Mouse (Mus musculus) macrophage (primary cell): ENCODE measurements around the gene Pbxip1. TPM values are rescaled to one million over a fixed set of nuclear protein-coding genes. Genes with fewer than 3 reads are reported as not detected.

ENCODE experiments used
- H3K27ac ChIP-seq: fragments of 350-480 bp; formaldehyde crosslinking; 2 replicates; pipeline ENCODE4 v1.9.0; 2021
- H3K36me3 ChIP-seq: fragments of 350-480 bp; formaldehyde crosslinking; 2 replicates; pipeline ENCODE4 v1.9.0; 2021; ENCODE audit errors: inconsistent target
- H3K4me3 ChIP-seq: fragments of 350-480 bp; formaldehyde crosslinking; 2 replicates; pipeline ENCODE4 v1.9.0; 2021; ENCODE audit errors: inconsistent target
- H3K79me2 ChIP-seq: fragments of 350-480 bp; formaldehyde crosslinking; 2 replicates; pipeline ENCODE4 v1.9.0; 2021; ENCODE audit errors: inconsistent target
- WGBS: methylation state at CpG from one replicate; pipeline ENCODE4 v1.1.7; 2026; ENCODE audit warnings: inconsistent platforms; ENCODE audit not compliant: missing documents; 5-methylcytosine and 5-hydroxymethylcytosine counted together
- polyA plus RNA-seq: library from polyadenylated mRNA; stranded (reverse); fragments of 250-400 nt; gene quantifications from 3 replicates; pipeline ENCODE4 v1.2.4, GENCODE M21; 2018; ENCODE audit warnings: inconsistent platforms

Gene Pbxip1
- polyA plus RNA-seq, 1 experiment from 2014 or later, result 5.3 TPM

GRCm38 (mm10) chr3:89468268-89468667 lies 31.8 kb downstream of the Pbxip1 start:
- peaks cover 8% of the 10 kb centered on the region; the same call in 1 of the 2 replicates for H3K36me3 ChIP-seq
- no peak overlapping the region for H3K4me3 ChIP-seq

GRCm38 (mm10) chr3:89472280-89472679 lies 35.8 kb downstream of the Pbxip1 start:
- 50% methylated on average over 7 of the region's 7 CpGs for WGBS
- Histone ChIP-seq H3K79me2 (no peaks in the 10 kb centered on the region), H3K4me3 (no peak overlapping the region), H3K36me3 (peaks cover 8% of the 10 kb centered on the region; the same call in 1 of the 2 replicates), H3K27ac (no peak overlapping the region)

More at GRCm38 (mm10) chr3:89468268-89468667, 31.8 kb downstream of the Pbxip1 start:
- WGBS, result 75% methylated on average over 4 of the region's 4 CpGs
- H3K27ac ChIP-seq, result no peak overlapping the region
- H3K79me2 ChIP-seq, result no peaks in the 10 kb centered on the region

- 20% methylated on average over 6 of the region's 6 CpGs for WGBS
- Histone ChIP-seq H3K4me3 (no peak overlapping the region), H3K36me3 (peaks cover under 1% of the 10 kb centered on the region; the same call in 1 of the 2 replicates), H3K79me2 (no peaks in the 10 kb centered on the region), H3K27ac (no peak overlapping the region)
Observed at GRCm38 (mm10) chr3:89473838-89474237, 37.3 kb downstream of the Pbxip1 start.

- Histone ChIP-seq H3K36me3 (no peaks in the 10 kb centered on the region), H3K4me3 (no peak overlapping the region), H3K27ac (no peak overlapping the region), H3K79me2 (no peaks in the 10 kb centered on the region)
- 95% methylated on average over 6 of the region's 6 CpGs for WGBS
Observed at GRCm38 (mm10) chr3:89479055-89479454, 42.5 kb downstream of the Pbxip1 start.

- no peaks in the 10 kb centered on the region for H3K36me3 ChIP-seq
- H3K27ac ChIP-seq, result no peak overlapping the region
- H3K79me2 ChIP-seq, result no peaks in the 10 kb centered on the region
- no peak overlapping the region for H3K4me3 ChIP-seq
- 45% methylated on average over 2 of the region's 2 CpGs for WGBS
Observed at GRCm38 (mm10) chr3:89481488-89481887, 45.0 kb downstream of the Pbxip1 start.

- Histone ChIP-seq H3K36me3 (no peaks in the 10 kb centered on the region), H3K27ac (no peak overlapping the region)
- 64% methylated on average over 5 of the region's 5 CpGs for WGBS
Observed at GRCm38 (mm10) chr3:89482249-89482648, 45.7 kb downstream of the Pbxip1 start.

GRCm38 (mm10) chr3:89484766-89485524 lies 48.4 kb downstream of the Pbxip1 start:
- Histone ChIP-seq H3K4me3 (no peak overlapping the region), H3K36me3 (no peaks in the 10 kb centered on the region), H3K79me2 (no peaks in the 10 kb centered on the region), H3K27ac (no peak overlapping the region)
- 21% methylated on average over 24 of the region's 24 CpGs for WGBS

More at GRCm38 (mm10) chr3:89482249-89482648, 45.7 kb downstream of the Pbxip1 start:
- no peak overlapping the region for H3K4me3 ChIP-seq
- no peaks in the 10 kb centered on the region for H3K79me2 ChIP-seq

GRCm38 (mm10) chr3:89486111-89486510 lies 49.6 kb downstream of the Pbxip1 start:
- Histone ChIP-seq H3K79me2 (no peaks in the 10 kb centered on the region), H3K36me3 (no peaks in the 10 kb centered on the region), H3K4me3 (no peak overlapping the region), H3K27ac (no peak overlapping the region)
- WGBS, result 91% methylated on average over 7 of the region's 8 CpGs

GRCm38 (mm10) chr3:89486916-89487702 lies 50.6 kb downstream of the Pbxip1 start:
- Histone ChIP-seq H3K79me2 (no peaks in the 10 kb centered on the region), H3K27ac (no peak overlapping the region), H3K4me3 (no peak overlapping the region), H3K36me3 (no peaks in the 10 kb centered on the region)
- 74% methylated on average over 19 of the region's 20 CpGs for WGBS

- WGBS, result 92% methylated on average over 3 of the region's 3 CpGs
Observed at GRCm38 (mm10) chr3:89490790-89491189, 54.3 kb downstream of the Pbxip1 start.

GRCm38 (mm10) chr3:89491559-89491958 lies 55.1 kb downstream of the Pbxip1 start:
- H3K36me3 ChIP-seq, result no peaks in the 10 kb centered on the region
- no peak overlapping the region for H3K4me3 ChIP-seq
- no peak overlapping the region for H3K27ac ChIP-seq
- H3K79me2 ChIP-seq, result no peaks in the 10 kb centered on the region
- 81% methylated on average over 5 of the region's 5 CpGs for WGBS

More at GRCm38 (mm10) chr3:89490790-89491189, 54.3 kb downstream of the Pbxip1 start:
- no peak overlapping the region for H3K27ac ChIP-seq
- no peak overlapping the region for H3K4me3 ChIP-seq
- no peaks in the 10 kb centered on the region for H3K79me2 ChIP-seq
- no peaks in the 10 kb centered on the region for H3K36me3 ChIP-seq

- H3K4me3 ChIP-seq, result no peak overlapping the region
- no peaks in the 10 kb centered on the region for H3K36me3 ChIP-seq
- H3K27ac ChIP-seq, result no peak overlapping the region
- 75% methylated on average over 7 of the region's 8 CpGs for WGBS
- no peaks in the 10 kb centered on the region for H3K79me2 ChIP-seq
Observed at GRCm38 (mm10) chr3:89492701-89493151, 56.2 kb downstream of the Pbxip1 start.

GRCm38 (mm10) chr3:89494630-89495029 lies 58.1 kb downstream of the Pbxip1 start:
- H3K79me2 ChIP-seq, result no peaks in the 10 kb centered on the region
- H3K4me3 ChIP-seq, result no peak overlapping the region
- 93% methylated on average over 5 of the region's 5 CpGs for WGBS
- H3K36me3 ChIP-seq, result no peaks in the 10 kb centered on the region
- no peak overlapping the region for H3K27ac ChIP-seq

- no peaks in the 10 kb centered on the region for H3K36me3 ChIP-seq
- H3K4me3 ChIP-seq, result no peak overlapping the region
- no peak overlapping the region for H3K27ac ChIP-seq
- WGBS, result 79% methylated on average over 3 of the region's 3 CpGs
- no peaks in the 10 kb centered on the region for H3K79me2 ChIP-seq
Observed at GRCm38 (mm10) chr3:89496366-89496765, 59.9 kb downstream of the Pbxip1 start.

- Histone ChIP-seq H3K27ac (no peak overlapping the region), H3K79me2 (no peaks in the 10 kb centered on the region), H3K36me3 (no peaks in the 10 kb centered on the region), H3K4me3 (no peak overlapping the region)
- 35% methylated on average over 7 of the region's 7 CpGs for WGBS
Observed at GRCm38 (mm10) chr3:89499696-89500095, 63.2 kb downstream of the Pbxip1 start.
